Mouse (Mus musculus) heart, adult 18-20 months (tissue): ENCODE results near the gene Ncoa7. TPM values are rescaled to one million over a fixed set of nuclear protein-coding genes. Genes with fewer than 3 reads are reported as not detected.

Experiments
- DNase-seq, 2 experiments: peaks; one replicate each; pipeline ENCODE4 v3.0.0; 2021 to 2022; ENCODE audit warnings: mixed read lengths in 1 of 2
- total RNA-seq, 2 experiments: library from RNA; stranded (reverse); gene quantifications; 2 replicates each; pipeline ENCODE4 v1.2.3; 2021

Gene Ncoa7
- total RNA-seq, 2 experiments from 2014 or later = 4.0 to 4.6 TPM

- DNase-seq = no peak
Observed at GRCm38 (mm10) chr10:30745238-30745974, 57.7 kb downstream of the Ncoa7 start.

- DNase-seq = no peak
Observed at GRCm38 (mm10) chr10:30743275-30743674, 59.9 kb downstream of the Ncoa7 start.

- DNase-seq = no peak
Observed at GRCm38 (mm10) chr10:30738403-30738802, 64.7 kb downstream of the Ncoa7 start.

- DNase-seq = peak in 1 of 2 experiments; percentile 4
Observed at GRCm38 (mm10) chr10:30737323-30737722, 65.8 kb downstream of the Ncoa7 start.

GRCm38 (mm10) chr10:30733148-30733785 is 69.9 kb downstream of the Ncoa7 start:
- no peak for DNase-seq

GRCm38 (mm10) chr10:30731321-30731914 is 71.7 kb downstream of the Ncoa7 start:
- peak in 1 of 2 experiments; percentile 4 for DNase-seq

- no peak for DNase-seq
Observed at GRCm38 (mm10) chr10:30730791-30731190, 72.3 kb downstream of the Ncoa7 start.

- no peak for DNase-seq
Observed at GRCm38 (mm10) chr10:30729157-30730096, 73.7 kb downstream of the Ncoa7 start.

GRCm38 (mm10) chr10:30723014-30723413 is 80.1 kb downstream of the Ncoa7 start:
- DNase-seq = no peak

- no peak for DNase-seq
Observed at GRCm38 (mm10) chr10:30720556-30720955, 82.6 kb downstream of the Ncoa7 start.

GRCm38 (mm10) chr10:30719947-30720346 is 83.2 kb downstream of the Ncoa7 start:
- DNase-seq = no peak

GRCm38 (mm10) chr10:30718703-30719340 is 84.3 kb downstream of the Ncoa7 start:
- DNase-seq = peak; percentile 55 to 68

GRCm38 (mm10) chr10:30716171-30716570 is 87.0 kb downstream of the Ncoa7 start:
- DNase-seq = no peak

- no peak for DNase-seq
Observed at GRCm38 (mm10) chr10:30712540-30712939, 90.6 kb downstream of the Ncoa7 start.

GRCm38 (mm10) chr10:30709846-30710403 is 93.2 kb downstream of the Ncoa7 start:
- no peak for DNase-seq

GRCm38 (mm10) chr10:30708039-30708438 is 95.1 kb downstream of the Ncoa7 start:
- DNase-seq = no peak

- no peak for DNase-seq
Observed at GRCm38 (mm10) chr10:30702663-30703062, 100.5 kb downstream of the Ncoa7 start.

- no peak for DNase-seq
Observed at GRCm38 (mm10) chr10:30686862-30687261, 116.3 kb downstream of the Ncoa7 start.

- no peak for DNase-seq
Observed at GRCm38 (mm10) chr10:30683449-30683848, 119.7 kb downstream of the Ncoa7 start.

- DNase-seq = no peak
Observed at GRCm38 (mm10) chr10:30679756-30680155, 123.4 kb downstream of the Ncoa7 start.

GRCm38 (mm10) chr10:30678051-30678450 is 125.1 kb downstream of the Ncoa7 start:
- DNase-seq = no peak
